Mouse (Mus musculus) left cerebral cortex, adult 8-10 months (tissue): ENCODE measurements around the gene Dzip1. TPM values are rescaled to one million over a fixed set of nuclear protein-coding genes. Genes with fewer than 3 reads are reported as not detected.

Experiments used
- DNase-seq, 2 experiments: peaks; one replicate each; pipeline ENCODE4 v3.0.0; 2022; ENCODE audit warnings: low spot score in 2 of 2
- total RNA-seq, 4 experiments: library from RNA; stranded (reverse); gene quantifications; 2 replicates each; pipeline ENCODE4 v1.2.4; 2022

Dzip1 gene
- total RNA-seq, 4 experiments from 2014 or later = 108 to 118 (median 112) TPM

DNA sequence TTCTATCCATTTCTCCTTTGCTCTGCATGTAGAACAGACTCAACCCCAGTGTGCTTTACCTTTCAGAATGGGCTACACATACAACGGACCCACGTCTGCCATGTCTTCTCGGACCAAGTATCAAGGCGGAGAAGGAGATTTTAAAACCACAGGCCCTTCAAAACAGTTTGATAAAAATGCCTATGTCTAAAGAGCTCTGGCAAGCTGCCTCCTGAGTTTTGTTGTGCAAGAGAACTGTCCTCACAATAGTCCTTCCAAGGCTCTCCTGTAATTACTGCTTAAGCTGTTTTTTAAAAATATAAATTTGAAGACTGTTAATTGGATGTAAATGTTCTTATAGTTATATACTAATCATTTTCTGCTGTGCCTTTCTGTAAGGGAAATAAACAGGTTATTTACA lies 51.1 kb downstream of the Dzip1 start:
- no peak for DNase-seq

DNA sequence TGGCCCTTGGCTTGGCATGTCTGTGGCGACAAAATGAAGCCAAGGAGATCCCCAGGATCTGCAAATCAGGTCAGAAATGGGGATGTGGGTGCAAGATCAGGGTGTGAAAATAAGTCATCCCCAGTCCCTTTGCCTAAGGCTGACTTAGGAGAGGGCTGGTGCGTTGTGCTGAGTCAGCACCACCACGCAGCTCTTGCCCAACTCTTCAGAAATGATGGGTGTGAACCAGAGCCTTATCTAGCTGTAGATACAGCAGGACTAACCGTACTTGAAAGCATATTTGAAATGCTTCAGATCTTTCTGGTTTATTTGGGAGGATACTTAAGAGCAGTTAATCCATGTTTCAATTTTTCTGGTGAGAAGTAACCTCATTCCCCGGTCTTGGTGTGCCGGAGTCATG lies 55.5 kb downstream of the Dzip1 start:
- DNase-seq = no peak

DNA sequence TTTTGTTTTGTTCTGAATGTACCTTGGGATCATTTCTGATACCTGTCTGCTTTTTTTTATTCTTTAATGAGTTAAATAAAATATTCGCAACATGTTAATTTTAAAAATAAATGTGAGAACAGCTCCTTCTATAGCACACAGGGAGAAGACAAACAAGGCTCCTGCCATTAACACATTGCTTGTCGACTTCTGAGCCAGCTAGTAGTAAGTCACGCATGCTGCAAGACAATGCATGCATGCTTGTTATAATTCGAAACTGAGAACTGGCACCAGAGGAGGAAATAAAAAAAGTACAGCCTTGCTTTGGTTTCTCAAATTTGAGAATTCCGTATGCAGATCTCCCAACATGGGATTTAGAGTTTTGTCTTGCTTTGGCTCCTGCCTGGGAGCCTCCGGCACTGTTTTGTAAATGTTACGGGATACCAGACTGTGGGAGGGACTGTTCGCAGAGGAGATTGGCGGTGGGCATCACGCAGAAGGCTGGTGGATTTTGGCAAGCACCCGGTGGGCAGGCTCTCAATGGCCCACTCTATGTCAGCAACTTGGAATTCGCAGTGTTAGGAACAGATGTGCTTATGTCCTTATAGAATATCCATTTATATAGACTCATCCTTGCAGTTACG lies 57.0 kb downstream of the Dzip1 start:
- DNase-seq = no peak

DNA sequence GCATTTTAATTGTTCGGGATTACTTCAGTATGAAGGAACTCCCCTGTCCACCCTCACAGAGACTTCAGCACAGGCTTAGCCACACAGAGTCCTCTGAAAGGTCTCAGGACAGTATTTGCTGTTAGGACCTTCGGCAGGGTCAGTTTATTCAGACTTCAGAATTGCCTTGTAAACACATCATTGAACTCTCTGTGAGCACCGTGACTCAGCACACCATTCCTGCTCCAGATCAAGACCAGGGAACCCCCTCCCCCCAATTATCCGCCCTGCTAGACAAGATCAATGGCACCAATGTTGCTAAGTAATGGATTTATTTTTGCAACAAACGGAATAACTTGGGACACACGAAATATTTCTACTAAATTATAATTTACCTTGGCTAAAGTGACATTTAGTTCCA lies 57.9 kb downstream of the Dzip1 start:
- DNase-seq = no peak

DNA sequence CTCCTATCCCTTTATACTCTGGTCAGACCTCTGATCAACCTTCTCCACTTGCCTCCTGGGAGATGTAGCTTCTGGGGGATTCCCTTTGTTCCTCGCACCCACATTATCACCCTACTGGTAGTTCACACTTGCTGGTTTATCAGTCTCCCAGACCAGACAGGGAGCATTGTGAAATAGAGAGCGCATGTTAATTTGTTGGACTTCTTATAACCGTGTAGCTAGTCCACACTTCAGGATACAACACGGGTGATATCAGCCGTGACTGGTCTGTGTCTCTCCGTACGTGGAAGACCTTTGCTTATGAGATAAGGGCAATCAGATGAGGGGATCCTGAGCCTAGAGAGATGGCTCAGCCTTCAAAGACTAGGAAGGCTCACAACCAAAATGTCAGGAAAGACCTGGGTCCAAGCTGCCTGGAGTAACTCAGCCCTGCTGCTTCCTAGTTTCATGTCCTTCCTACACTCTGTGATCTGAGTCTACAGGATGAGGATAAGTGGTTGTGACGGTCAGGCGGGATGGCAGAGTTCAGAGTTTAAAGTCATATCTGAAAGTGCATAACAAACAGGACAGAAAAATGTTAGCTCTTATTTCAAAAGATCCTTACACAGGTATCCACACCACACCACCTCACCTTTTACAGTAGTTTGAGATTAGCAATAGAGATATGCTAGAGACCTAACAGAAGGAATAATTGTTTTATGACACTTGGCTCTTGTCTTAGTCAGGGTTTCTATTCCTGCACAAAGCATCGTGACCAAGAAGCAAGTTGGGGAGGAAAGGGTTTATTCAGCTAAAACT lies 59.0 kb downstream of the Dzip1 start:
- DNase-seq = no peak

DNA sequence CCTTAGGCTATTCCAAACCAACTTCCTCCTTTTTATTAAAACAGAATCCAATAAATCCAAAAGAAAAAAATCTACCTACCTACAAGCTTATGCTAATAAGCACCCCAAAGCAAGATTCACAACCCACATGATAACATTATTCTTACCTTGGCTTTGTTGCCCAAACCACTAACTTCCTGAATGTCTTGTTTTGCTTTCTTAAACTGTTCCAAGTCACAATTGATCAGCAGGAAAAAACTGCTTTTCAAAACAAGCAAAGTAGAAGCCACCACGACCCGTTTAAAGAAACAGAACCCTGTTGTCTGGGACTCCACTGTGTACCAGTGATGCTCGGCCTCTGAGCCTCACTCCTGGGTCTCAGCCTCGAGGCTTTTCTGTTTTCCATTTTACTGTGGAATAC lies 60.4 kb downstream of the Dzip1 start:
- DNase-seq = no peak

DNA sequence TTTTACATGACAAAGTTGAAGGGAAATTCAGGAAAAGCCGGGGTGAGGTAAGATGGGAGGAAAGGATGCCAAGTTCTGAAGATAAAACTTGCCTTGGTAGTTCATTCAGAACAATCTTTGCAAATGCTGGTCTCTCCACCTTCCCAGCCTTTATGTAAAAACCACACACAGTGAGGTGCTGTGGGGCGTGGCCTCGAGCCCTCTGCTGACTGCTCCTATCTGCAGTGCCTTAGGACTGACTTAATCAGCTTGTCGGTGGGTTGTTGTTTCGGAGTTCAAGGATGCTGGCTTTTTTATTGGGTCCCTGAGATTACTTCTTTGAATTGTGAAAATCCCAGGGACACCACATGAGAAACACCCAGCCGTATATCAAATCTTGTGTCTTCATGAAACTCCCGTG lies 63.0 kb downstream of the Dzip1 start:
- no peak for DNase-seq

DNA sequence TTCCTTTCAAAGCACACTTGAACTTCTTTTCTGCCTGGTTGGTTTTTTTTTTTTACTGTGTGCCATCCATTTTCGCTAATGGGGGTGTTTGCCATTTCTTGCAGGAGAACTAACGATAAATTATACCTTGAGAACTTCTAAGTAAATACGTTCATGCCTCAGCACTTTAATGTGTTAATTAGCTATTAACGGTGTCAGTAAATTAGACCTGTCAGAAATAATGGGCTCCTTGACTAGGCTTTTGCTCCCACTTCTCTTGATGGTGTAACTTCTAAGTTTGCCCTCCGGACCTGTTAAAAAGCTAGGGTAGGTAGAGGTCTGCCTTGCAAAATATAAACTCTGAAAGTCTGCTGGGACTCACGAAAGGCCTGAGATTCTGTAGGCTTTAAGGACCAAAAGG lies 66.9 kb downstream of the Dzip1 start:
- DNase-seq = no peak

DNA sequence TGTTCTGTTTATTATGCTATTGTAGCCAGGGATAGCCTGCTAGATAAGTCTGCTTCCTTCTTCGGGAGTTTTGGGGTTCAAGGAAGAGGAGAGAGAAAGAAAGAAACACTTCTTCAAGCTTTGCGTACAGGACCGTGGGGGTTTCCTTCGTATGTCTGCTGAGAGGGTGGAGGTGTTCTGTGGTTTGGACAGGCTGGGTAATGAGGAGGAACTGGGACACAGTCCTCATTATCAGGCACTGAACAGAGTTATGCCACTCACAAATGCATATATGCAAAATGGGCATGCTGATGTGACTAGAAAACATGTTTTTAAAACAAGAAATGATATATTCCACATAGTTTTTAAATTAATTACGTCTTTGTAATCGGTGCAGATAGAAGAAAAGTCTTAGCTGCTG lies 68.7 kb downstream of the Dzip1 start:
- DNase-seq = no peak

DNA sequence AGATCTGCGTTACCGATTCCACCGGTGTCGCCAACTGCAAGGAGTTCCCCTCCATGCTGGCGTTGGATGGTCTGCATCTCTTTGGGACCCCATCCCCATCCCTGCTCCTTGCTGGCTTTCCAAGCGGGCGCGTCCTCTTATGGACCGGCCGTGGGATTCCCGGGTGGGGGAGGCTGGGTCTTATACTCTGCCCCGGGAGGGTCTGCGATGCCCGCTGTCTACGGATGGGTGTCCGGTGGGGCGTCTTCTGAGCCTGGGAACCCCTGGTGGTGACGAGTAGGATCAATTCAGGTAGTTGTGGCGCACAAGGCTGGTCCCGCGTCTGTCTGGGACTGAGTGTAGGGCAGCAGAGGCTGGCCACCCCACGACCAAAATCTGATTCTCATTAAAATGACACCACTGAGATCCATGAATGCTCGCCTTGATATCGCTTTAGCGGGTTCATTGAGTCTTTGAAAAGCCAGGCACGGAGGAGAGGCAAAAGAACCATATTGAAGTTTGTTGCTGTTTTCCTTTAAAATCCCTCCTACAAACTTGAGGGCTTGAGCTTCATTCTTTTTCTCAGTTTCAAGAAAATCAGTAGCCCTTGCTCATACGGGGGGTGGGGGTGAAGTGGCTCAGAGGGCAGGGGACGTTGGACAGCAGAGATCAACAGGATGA lies 70.0 kb downstream of the Dzip1 start:
- no peak for DNase-seq

DNA sequence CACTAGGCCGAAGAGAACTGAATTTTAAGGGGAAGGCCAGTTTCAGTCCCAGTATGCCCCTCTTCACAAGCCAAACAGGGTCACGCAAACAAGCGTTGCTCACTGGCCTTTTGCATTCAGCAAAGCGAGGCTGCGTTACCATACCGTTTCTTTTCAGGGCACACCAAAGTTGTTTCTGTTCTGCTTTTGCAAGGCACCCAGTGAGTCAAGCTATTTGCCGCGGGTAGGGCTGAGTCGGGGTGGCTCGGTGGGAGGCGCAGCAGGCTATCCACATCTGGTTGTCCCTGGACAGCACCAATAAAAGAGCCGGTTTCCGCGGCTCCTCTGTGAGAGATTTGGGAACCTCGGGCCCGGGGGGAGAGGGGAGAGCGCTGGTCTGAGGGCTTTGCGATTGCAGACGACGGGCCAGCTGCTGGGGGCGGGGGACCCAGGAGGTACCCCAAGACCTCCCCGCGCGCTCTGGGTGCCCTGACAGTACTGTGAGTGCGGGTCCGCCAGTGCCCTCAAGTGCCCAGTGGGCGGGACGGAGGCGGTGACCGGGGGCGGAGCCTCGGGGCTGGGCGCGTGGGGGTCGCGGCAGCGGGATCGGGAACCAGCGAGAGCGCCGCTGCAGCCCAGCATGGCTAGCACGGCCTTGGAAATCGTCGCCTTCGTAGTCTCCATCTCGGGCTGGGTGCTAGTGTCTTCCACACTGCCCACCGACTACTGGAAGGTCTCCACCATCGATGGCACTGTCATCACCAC lies 70.7 kb downstream of the Dzip1 start:
- no peak for DNase-seq

DNA sequence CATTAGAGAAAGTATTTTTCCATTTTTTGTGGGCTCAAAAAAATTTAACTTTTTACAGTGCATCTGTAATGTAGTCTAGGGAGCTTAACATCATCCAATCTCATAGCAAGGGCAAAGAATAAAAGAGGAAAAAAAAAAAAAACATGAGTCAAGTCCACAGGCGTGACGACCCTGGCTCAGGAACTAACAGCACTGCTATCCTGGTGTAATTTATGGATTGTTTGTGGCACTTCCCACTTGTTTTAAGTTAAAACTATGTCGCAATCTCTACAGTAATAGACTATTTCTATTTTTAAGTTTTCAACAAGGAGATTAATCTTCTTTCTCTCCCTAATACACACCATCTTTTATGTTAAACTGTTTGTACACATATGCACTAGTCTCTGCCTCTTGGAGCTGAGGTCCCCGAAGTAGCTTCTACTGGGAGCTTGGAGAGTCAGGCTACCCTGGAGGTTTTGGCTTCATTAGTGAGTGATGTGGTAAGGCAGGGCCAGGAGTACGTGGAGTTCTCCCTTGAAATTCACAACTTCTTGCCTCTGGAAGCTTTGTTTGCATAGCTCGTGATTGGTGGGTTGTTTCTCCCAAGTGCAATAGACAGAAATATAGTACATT lies 73.7 kb downstream of the Dzip1 start:
- no peak for DNase-seq

DNA sequence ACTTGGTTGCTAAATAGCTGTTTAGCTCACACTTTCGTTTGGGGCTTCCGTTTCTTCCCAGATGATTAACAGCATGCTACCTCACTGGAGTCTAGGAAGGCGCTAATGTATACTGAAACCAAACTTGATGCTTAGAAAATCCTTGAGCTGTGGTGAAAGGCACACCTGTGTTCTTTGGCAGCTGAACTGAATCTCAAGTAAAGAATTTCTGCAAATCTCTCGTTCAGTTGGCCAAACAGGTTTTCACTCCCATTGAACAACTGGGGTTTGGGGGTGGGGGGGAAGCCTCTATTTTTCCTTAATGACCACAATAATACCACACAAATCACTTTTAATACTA lies 74.6 kb downstream of the Dzip1 start:
- no peak for DNase-seq

DNA sequence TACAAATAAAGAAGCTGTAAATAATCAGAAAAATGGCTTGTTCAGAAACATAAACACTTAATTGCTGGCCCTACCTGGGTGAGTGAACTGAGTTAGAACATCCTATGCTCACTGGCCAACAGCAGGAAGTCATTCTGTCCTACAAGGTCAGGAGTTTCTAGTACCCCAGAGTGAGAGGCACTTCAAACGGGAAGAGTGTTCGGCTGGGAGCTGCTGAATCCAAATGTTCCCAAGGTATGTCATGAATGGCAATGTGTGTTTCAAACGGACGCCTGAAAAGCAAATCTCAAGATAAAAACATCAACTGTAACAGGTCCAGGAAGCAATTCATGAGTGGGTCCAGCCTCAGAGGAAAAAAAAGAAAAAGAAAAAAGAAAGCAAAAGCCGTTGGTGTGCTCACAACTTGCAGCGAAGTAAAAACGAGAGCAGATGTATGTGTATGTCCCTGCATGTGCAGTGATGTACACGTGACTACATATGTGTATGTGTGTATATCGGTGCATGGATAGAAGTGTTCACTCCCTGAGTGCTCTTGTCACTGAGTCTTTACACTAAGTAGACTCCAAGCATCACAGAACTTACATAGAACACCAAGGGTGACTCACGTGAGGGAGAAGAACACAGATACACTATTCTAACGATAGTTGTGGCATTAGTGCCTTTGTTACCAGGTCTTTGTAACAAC lies 75.1 kb downstream of the Dzip1 start:
- DNase-seq = no peak

DNA sequence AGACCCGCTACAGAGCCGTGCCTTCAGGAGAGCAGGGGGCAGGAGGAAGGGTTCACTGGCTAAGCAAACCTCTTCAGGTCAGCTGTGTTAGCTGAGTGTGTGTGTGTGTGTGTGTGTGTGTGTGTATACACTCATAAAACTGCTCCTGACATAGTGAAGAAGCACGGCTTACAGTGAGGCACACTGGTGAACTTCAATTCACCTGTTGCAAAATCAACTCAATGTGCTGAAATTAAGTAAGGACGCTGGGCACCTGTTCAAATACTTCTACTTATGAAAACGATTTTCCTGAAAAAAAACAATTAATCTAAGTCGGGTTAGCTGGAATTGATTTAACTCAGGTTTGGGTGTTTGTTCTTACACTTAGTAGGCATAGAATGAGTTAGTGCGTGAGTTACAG lies 77.1 kb downstream of the Dzip1 start:
- DNase-seq = no peak

DNA sequence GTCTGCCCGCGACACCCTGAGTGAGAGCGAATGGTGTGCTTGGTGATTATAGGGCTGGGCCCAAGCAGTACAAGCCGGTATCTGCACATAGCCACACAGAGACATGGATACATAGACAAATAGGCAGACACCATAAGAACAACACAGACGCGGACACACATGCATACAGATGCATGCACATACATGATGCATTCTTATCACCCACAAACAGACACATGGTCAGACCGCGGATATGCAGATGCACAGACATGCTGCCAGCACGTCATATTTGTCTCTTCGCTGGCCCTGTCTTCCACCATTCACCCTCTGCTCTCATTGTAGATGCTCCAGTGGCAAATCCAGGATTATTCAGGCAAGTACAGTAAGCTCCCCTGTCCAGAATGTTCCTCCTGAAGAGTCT lies 78.4 kb downstream of the Dzip1 start:
- no peak for DNase-seq

DNA sequence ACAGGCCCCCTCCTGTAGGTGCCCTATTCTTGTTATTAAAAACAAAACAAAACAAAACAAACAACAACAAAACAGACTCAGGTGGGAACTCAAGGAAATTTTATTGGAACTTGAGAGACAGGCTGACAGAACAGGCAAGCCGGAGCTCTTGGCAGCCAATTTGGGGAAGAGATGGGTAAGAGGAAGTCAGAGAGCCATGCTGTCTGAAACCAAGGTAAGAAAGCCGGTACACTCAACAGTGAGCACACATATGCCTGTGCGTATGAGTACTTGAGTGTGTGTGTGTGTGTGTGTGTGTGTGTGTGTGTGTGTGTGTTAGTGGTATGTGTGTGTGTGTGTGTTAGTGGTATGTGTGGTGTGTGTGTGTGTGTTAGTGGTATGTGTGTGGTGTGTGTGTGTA lies 82.9 kb downstream of the Dzip1 start:
- DNase-seq = no peak

DNA sequence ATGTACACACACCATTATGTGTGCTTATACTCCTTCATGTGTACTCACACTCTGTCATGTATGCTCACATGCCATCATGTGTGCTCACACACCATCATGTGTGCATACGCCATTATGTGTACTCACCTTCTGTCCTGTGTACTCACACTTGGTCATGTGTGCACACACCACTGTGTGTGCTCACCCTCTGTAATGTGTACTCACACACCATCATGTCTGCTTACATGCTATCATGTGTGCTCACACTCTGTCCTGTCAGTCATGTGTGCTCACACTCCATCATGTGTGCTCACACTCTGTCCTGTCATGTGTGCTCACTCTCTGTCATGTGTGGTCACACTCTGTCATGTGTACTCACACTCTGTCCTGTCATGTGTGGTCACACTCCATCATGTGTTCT lies 85.2 kb downstream of the Dzip1 start:
- DNase-seq = no peak

DNA sequence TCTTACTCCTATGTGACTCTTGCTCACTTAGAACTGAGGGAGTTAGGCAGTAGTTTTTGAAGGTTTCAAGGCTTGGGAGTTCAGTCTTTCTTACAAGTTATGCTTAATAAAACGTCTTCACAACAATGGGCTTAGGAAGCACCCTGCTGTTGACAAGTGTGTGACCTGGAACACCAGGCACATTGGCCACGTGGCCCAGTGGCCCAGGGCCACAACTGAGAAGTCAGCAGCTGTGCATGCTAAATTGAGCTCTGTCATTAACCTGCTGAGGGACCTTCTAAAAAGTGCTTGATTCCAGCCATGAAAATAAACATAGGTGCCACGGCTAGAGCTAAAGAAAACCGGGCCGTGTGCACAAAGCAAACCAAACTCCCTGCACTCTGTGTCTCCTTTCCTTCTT lies 85.8 kb downstream of the Dzip1 start:
- DNase-seq = no peak

DNA sequence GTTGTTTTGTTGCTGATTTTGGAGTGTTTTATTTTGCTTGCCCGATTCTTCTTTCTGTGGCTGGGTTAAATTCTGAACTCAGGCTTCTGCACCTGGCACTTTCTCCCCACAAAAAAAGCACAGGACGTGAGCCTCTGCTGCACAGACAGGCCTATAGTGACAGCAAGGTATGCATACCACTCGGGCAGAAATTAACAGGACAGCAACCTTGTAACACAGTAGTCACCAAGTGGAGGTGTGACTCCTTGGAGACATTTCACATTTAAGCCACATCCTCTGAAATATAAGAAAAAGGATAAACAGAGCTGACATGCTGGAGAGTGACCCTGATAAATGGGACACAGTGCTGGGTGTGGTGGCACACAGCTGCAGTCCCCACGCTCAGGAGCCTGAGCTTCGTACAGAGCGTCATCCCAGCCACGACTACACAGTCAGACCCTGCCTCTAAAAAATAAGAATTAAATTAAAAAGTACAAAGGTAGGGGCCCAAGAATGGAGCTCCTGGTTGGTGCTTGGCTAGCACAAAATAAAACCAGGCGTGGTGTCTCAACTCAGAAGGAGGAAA lies 86.6 kb downstream of the Dzip1 start:
- no peak for DNase-seq

DNA sequence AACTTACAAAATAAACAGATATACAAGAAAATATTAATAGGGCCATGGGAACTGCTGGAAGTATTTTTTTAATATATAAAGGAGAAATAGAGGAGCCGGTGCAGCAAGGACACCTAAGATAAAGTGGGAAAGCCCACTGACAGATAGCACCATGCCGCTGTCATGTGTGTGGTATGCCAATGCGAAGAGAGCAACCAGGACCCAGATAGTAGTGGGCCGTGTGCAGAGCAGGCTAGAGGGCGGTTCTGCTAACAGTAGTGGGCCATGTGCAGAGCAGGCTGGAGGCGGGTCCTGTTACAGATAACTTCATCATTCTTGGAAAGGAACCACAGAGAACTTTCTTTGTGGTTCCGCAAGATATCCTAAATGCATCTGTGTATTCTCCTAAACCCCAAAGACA lies 88.5 kb downstream of the Dzip1 start:
- DNase-seq = no peak
